Mouse (Mus musculus): ENCODE measurements around the gene Bcs1l.

Bcs1l gene

DNA sequence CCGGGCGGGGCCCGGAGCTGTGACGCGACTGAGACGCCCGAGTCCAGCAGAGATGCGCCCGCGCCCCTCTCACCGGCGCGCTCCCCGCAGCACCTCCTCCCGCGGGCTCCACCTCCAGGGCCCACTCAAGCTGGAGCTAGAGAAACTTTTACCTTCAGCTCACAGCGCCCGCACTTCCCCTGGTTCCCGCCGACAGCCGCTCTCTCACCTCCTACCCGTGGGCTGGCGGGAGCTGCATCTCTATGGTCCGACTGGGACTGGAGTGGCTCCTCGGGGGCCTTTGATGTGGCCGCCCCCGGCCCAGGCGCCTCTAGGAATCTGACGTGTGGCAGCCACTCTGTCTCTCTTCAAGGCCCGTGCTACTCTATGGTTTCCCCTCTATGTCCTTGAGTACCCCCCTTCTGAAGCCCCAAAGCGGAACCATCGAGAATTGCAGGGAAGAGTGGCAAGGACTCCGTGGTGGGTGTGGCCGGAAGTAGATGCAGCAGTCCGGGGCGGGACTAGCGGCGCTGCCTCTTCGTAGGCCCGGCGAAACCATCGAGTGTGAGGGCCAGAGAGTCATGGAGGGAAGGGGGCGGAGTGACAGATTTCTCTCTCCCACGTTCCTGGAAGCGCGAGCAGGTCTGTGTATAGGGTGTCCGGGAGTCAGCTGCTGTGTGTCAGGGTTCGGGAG is at the start of gene Bcs1l, which contains the start of gene Zfp142:
Gene Bcs1l, plus strand, starts transcription at position 517 of the 673 bp plus-strand sequence.
Gene Zfp142, minus strand, starts transcription at position 474 of the 673 bp plus-strand sequence.
- DNase-seq (ENCODE audit: low spot score in 2 of 2): peak; percentile 96 to 99

DNA sequence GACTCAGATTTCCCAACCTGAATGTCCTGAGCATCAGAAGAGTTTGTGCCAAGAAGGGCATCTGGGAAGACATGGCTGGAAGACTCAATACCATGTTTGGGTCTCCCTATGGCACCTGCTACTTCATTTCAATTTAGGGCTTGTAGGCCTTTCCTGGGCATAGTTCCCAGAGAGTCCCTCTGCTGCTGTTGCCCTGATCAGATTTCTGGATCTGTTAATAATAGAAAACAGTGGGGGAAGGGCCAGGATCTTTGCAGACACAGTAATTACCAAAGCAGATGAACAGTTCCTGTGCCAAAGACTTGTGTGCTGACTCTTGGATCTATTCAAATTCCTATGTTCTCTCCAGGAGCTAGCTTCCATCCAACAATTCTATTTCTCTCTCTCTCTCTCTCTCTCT is 49.4 kb upstream of the Bcs1l start:
- no peak for DNase-seq (ENCODE audit: low spot score in 2 of 2)

DNA sequence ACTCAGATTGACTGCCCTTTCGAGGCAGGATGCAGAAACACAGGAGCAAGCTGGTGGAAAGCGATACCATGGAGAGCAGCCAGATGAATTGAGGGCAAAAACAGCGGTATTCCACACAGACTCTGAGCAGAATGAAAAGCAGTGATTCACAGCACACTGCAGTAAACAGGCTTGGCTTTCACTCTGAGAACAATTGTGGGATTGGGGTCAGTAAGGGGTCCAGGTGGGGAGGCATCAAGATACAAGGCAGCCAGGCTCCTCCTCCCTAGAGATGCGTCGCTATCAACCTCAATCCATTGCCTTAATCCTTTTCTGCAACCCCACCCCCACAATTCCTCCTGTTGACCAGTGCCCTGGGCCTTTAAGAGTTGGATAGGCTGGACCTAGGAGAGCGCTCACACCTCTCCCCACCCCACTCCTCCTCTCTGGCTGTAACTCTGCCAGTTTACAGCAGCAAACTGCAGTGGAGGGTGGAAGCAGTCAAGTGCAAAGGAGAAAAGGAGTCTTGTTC is 45.6 kb upstream of the Bcs1l start, which contains the start of gene Plcd4:
Gene Plcd4, plus strand, starts transcription at position 438 of the 511 bp plus-strand sequence.
- no peak for DNase-seq (ENCODE audit: low spot score in 2 of 2)

DNA sequence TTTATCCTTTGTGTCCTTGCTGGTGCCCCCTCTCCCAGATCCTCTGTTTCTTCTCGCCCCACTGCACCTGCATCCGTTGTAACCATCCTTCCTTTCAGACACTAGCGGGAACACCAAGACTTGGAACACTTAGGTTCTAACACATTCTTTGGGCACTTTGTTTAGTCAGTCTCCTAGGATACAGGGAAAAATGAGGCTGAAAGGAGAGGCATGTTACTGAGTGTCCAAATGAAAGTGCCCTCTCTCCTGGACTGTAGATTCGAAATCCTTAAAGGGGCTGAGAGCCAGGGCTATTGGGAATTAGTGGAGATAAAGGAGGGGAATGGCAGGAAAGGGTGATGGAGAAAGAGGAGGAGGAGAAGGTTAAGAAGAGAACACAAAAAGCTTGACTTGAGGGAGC is 43.9 kb upstream of the Bcs1l start, which contains the start of gene Usp37:
Gene Usp37, minus strand, starts transcription at position 101 of the 400 bp plus-strand sequence.
- DNase-seq (ENCODE audit: low spot score in 2 of 2): no peak

DNA sequence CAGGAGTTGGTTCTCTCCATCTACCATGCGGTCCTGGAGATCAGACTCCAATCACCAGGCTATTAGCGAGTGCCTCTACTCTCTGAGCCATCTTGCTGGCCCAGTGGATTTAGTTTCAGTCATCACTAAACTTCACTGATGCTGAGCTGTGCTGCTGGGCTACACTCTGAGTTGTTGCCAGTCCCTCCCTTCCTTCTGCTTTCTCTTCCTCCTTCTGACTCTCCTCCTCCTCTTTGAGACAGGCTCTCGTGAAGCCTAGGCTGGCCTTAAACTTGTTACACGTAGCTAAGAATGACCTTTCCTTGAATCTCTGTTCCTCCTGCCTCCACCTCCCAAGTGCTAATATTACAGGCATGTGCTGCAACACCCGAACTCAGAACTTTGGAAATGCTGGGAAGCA is 29.0 kb upstream of the Bcs1l start:
- no peak for DNase-seq (ENCODE audit: low spot score in 2 of 2)

DNA sequence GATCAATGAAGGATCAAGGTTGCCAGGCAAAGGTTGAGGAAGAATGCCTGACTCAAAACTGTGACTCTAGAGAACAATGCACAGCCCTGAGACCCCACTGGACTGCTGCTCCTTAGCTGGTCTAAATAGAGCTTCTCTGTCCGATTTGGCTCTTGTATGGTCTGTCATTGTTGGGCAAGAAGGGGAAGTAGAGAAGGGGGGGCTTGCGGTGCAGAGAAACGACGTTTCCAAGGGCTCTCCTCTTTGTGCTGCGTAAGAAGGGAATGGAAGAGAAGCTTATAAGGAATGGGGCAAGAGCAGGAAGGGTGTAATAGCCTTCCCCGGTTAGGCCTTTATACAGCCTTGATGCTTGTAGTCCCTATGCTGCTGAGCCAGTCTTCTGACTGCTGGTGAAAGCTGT is 22.3 kb upstream of the Bcs1l start:
- no peak for DNase-seq (ENCODE audit: low spot score in 2 of 2)

DNA sequence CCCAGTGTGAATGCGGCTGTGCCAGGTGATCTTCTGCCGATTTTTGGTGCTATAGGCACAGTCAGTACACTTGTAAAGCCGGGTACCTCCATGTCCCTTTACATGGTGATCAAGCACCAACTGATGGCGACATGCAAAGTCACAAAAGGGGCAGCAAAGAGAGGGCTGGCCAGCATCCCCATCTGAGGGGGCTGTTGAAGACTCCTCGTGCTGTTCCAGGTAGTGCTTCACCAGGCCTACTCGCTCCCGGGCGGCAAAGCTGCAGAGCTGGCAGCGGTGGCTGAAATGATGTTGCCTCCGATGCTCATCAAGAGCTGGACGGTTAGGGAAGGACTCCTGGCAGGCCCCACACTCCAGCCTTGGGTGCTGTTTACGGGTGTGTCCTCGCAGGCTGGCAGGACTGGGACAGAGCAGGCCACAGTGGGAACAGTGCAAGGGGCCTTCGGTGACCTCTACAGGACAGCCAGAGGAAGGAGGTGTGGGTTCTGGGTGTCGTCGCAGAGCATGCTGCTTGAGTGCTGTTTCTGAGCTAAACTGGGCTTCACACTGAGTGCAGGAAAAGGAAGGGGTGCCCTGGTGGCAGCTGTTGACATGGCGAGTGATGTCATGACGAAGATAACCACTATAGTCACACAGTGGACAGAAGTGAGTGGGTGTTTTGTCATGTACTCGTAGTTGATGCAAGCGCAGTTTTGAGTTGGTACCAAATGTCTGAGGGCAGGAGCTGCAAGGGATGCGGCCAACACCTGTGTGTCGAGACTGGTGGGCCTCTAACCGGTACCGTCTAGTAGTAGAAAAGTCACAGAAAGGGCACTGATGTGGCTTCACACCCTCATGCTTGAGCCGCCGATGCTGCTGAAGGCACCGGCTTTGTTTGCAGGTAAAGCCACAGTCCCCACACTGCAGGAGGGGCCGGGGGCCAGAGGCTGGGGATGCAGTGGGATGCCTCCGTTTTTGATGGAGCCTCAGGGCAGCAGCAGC is 18.1 kb upstream of the Bcs1l start:
- no peak for DNase-seq (ENCODE audit: low spot score in 2 of 2)

DNA sequence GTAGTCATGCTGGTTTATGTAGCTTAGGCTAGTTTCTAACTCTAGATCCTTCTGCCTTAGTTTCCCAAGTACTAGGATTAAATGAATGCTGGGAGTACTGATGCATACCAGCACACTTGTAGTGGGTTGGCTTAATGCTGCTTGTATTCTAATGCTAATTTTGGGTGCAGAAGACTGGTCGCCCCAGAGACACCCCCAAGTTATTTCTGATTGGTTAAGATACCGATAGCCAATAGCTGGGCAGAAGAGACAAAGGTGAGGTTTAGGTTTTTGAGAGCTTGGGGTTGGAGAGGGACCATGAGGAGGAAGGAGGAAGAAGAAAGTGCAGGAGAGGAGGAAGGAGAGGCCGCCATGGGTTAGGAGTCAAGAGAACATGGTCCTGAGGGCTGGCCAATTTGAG is 5.5 kb upstream of the Bcs1l start:
- no peak for DNase-seq (ENCODE audit: low spot score in 2 of 2)

DNA sequence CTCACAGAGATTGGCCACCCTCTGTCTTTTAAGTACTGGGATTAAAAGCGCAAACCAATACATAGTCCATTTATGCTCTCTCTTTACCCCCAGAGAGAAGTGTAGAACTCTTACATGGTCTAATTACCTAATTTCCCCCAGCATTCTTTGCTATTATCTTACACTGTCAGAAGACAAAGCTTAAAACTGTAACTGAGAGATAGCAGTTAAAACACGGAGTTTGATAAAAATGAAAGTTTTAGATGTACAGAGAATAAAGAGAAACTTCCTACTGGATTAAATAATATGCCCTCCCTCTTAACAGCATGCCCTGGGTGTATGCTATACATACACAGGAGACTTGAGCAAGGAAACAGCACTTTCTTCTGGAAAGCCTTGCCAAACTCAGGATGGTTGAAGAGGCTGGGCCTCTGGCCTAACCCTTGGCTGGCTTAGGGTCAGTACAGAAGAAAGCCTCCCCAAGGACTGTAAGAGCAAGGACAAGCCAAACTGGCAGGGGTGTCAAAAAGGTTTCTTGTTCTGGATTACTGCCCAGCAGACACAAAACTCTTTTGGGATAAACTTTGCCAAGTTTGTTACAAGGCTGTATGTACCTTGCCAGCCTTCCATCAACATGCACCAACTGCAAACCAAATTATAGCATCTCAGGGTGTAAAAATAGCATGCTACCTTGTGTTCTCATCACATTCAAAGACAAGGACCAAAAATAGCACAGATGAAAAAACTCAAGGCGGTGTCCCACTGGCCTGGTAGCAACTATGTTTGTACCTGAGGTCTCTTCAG is 3.3 kb upstream of the Bcs1l start:
- DNase-seq (ENCODE audit: low spot score in 2 of 2): no peak

DNA sequence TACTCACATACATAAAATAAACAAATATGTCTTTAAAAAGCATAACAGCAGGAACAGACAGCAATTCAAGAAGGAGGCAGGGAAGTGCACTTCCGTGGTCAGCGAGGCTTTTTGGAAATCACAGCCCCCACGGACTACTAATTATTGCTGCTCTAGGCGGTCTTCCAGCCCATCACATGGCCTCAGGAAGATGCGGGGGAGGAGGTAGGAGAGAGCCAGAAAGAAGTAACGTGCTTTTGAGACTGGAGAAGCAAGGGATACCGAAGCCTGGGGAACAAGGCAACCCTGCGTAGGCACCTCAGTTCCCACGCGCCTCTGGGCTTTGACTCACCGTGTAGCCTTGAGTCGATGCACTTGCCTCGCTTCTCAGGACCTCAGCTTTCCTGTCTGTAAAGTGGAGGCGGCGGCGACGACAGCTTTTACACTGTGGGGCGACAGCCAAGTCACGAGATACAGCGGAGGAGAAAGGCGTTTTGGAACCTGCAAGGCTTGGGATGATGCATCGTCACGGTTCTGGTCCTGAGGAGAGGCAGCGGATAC is 786 bp upstream of the Bcs1l start:
- DNase-seq (ENCODE audit: low spot score in 2 of 2): no peak

DNA sequence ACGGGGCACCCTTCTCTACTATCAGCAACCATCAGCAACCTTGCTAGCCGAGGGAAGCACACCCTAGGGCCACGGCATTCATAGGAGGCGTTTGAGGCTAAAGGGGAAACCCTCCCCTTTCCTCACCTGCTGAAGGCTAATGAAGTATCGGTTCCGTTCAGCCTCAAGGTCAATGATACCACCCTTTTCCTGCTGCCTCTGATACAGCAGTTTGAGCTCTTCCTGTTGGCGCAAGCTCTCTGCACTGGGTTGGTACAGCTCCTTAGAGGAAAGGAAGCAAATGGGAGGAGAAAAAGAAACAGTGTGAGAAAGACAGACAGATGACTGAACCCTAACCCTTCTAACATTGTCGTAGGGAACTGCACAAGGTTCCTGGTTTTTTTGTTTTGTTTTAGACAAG is 6.3 kb downstream of the Bcs1l start:
- no peak for DNase-seq (ENCODE audit: low spot score in 2 of 2)

DNA sequence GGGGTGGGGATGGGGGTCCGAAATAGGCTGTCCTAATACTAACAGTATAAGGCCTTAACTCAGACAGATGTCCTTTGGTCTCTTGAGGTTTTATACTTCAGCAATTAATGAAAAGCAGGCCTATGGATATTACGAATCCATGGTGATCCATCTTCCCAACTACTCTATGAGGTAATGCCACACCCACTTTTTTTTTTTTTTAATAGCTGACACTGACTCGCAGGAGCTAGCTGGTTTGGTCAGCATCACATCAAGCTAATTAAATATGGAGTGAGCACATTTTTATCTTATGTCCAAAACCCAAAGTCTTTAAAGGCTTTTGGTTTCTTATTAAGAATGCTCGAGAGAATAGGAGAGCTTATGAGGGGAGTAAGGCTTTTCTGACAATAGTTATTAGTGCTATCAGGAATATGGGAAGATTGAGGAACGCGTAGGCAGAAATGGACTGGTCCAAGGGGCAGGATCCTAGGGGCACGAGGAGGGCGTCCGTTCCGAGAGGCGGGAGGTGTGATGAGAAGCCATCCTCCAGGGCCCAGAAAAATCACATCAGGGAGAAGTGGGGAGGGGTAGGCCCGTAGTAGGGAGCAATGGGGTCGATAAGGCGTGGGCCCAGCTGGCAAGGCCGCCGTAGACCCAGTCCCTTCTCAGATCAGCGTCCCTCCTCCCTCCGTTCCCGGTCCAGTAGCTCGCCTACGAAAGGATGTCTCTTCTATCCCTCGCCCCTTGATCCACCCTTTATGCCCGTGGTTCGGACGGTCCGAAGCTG is 12.6 kb downstream of the Bcs1l start:
- no peak for DNase-seq (ENCODE audit: low spot score in 2 of 2)

DNA sequence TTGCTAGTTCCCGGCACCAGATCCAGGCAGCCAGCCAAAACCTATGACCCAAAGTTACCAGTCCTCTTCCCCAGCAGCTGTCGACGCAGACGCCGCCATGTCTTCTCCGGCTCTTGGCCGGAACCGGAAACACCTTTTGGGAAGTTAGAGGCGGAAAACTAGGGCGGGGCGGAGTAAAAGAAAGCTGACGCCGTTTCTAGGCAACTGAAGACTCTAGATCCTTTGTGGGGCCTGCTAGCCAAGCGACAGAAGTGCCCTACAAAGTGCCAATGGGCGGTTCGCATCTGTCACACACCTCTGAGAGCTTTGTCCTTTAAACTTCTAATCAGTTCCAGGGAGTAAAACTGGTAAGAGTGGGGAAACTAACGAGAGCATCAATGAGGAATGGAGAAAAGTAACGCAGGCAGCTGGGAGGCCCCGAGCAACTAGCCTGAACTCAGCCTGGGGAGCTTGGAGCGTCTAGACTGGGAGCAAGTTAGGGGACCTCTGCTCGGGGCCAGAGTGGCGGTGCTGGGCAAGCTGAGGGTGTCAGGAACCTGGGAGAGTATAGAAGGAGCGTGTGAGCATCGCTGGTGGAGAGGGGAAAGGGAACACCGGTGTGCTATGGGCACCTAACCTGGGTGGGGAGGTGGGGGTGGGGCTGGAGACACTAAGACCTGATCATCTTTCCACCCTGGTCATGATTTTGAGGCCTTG is 13.3 kb downstream of the Bcs1l start, which contains the start of the genes Rnf25 and Stk36:
Gene Rnf25, minus strand, starts transcription at position 131 of the 696 bp plus-strand sequence.
Gene Stk36, plus strand, starts transcription at position 179 of the 696 bp plus-strand sequence.
- peak; percentile 76 to 80 for DNase-seq (ENCODE audit: low spot score in 2 of 2)

DNA sequence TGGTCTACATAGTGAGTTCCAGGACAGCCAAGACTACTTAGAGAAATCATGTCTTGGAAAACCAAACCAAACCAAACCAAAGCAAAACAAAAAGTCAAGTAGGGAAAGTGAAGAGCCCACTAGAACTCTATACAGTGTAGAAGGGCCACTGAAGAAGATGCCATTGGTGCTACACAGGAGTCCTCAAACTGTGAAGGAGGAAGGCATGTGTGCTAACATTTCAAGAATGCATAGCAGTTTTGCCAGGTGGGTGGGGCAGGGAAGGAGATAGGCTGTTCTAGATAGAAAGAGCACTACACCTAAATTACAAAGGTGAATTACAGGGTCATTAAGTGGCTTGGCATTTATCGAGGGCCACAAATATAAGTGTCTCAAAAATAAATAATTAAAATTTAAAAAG is 36.1 kb downstream of the Bcs1l start:
- no peak for DNase-seq (ENCODE audit: low spot score in 2 of 2)

DNA sequence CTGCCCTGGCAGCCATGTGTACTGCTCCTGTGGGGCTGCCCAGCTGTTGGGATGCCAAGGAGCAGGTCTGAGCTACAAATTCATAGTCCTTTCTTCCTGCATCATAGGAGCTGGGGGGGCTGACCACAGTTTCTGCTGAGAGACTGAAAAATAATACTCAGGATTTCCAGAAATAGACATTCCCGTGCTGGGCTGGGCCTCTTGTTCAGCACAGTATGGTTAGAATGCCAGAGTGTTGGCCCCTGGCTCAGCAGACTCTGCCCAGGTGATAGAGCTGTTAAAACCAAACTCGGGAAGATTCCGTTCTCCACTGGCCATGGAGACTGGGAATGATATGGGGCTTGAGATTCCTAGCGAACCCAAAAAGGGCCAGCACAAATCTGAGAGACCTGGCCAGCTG is 38.0 kb downstream of the Bcs1l start:
- DNase-seq (ENCODE audit: low spot score in 2 of 2): no peak

DNA sequence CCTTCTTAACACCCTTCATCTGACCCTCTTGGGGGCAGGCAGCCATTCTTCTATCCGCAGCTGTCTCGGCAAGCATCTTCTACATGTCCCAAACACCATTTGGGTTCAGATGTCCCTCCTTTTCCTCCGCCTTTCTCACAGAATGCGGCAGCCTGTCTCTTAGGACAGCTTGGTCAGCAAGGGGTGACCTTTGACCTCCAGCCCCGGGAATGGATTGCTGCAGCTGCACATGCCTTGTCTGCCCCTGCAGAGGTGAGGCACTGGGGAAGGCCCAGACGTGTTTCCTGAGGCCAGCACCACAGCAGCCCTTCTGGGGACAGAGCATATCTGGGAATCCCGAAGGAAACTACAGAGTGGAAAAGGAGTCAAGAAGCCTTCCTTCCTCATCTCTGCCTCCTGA is 39.9 kb downstream of the Bcs1l start:
- no peak for DNase-seq (ENCODE audit: low spot score in 2 of 2)

DNA sequence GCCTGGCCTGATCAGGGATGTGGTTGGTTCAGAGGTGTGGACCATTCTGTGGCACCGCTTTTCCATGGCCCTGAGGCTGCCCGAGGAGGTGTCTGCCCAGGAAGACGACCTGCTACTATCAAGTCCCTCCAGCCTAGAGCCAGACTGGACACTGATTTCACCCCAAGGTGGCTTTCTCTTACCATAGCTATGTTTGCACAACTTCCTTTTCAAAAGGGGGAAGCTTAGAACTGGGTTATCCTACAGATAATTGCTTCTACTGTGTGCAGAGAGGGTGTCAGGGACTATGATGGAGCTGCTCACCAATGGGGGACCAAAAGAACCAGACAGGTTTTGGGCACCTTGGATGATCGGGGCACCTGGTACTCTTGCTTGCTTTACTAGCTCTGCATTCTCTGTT is 44.6 kb downstream of the Bcs1l start:
- DNase-seq (ENCODE audit: low spot score in 2 of 2): no peak
